ENCODE assay signal across 7 mouse cellular contexts in genomic region chr19:7069781-7070763, GRCm38 (mm10). TPM values are rescaled to one million over a fixed set of nuclear protein-coding genes. Genes with fewer than 3 reads are reported as not detected.
A peak's percentile ranks its signal among the peaks of the same experiment; 100 is the strongest.
DNase-seq lines count a peak whose midpoint lies in the region; ATAC-seq lines count a peak whose summit lies in the region.

No protein-coding gene starts in this region.

- DNase-seq in NIH3T3 (ENCODE audit: low read depth) = peak; percentile 34
- DNase-seq in mesoderm, embryonic 11.5 days (ENCODE audit: low read depth, low spot score) = peak; percentile 84
- DNase-seq in thymus, adult 18-20 months = no peak
- DNase-seq in ovary, postnatal 14 days (ENCODE audit: low spot score) = no peak
- DNase-seq in thymus, postnatal 25 days = no peak

- peak overlapping the region; percentile 47 for H3K27ac ChIP-seq in embryonic facial prominence, embryonic 12.5 days
- peak overlapping the region; percentile 64 for H3K27ac ChIP-seq in hindbrain, embryonic 12.5 days

- ATAC-seq in embryonic facial prominence, embryonic 12.5 days (ENCODE audit: insufficient number of reproducible peaks, insufficient read depth, low FRiP score, low TSS enrichment) = 0 out of 2 replicates have a peak, but pooled peaks have one; percentile 37
- 0 out of 2 replicates have a peak, but pooled peaks have one; percentile 16 for ATAC-seq in hindbrain, embryonic 12.5 days (ENCODE audit: low FRiP score)

- H3K4me1 ChIP-seq in embryonic facial prominence, embryonic 12.5 days = peaks cover 45% of the 10 kb centered on the region
- peaks cover 80% of the 10 kb centered on the region for H3K4me1 ChIP-seq in hindbrain, embryonic 12.5 days

- 4% methylated on average over 35 of the region's 35 CpGs for WGBS in embryonic facial prominence, embryonic 12.5 days
- 5% methylated on average over 29 of the region's 35 CpGs for WGBS in hindbrain, embryonic 12.5 days

- no peaks in the 10 kb centered on the region for H3K9me3 ChIP-seq in embryonic facial prominence, embryonic 12.5 days
- H3K9me3 ChIP-seq in hindbrain, embryonic 12.5 days (replicated peaks) = no peaks in the 10 kb centered on the region

- H3K4me3 ChIP-seq in embryonic facial prominence, embryonic 12.5 days = 0 out of 2 replicates have a peak overlapping the region, but pooled peaks have one; percentile 9
- H3K4me3 ChIP-seq in hindbrain, embryonic 12.5 days = no peak overlapping the region

- 0 out of 2 replicates have a peak, but pooled peaks cover 13% of the 10 kb centered on the region for H3K27me3 ChIP-seq in embryonic facial prominence, embryonic 12.5 days
- peaks cover 45% of the 10 kb centered on the region for H3K27me3 ChIP-seq in hindbrain, embryonic 12.5 days

- 0 out of 2 replicates have a peak overlapping the region, but pooled peaks have one; percentile 10 for H3K9ac ChIP-seq in embryonic facial prominence, embryonic 12.5 days
- H3K9ac ChIP-seq in hindbrain, embryonic 12.5 days = peak overlapping the region; percentile 45; the same call in 1 of the 2 replicates

- H3K4me2 ChIP-seq in embryonic facial prominence, embryonic 12.5 days (replicated peaks) = peak overlapping the region; percentile 38
- peak overlapping the region; percentile 31 for H3K4me2 ChIP-seq in hindbrain, embryonic 12.5 days (replicated peaks)

- no peaks in the 10 kb centered on the region for H3K36me3 ChIP-seq in embryonic facial prominence, embryonic 12.5 days
- no peaks in the 10 kb centered on the region for H3K36me3 ChIP-seq in hindbrain, embryonic 12.5 days

RNA-seq across cellular contexts. Expression of gene Macrod1, which starts 13.5 kb away (rescaled TPM):
- polyA plus RNA-seq in embryonic facial prominence, embryonic 12.5 days (2016; fragmentation: Nextera tagmentation; extraction: Ambion mirVana) = 11.3 and 12.2 TPM in 2 replicates
- polyA plus RNA-seq in hindbrain, embryonic 12.5 days (2016; fragmentation: Nextera tagmentation; extraction: Ambion mirVana) = 5.6 TPM in 2 replicates

RNA-seq across cellular contexts. Expression of gene Stip1, which starts 30.3 kb away (rescaled TPM):
- polyA plus RNA-seq in embryonic facial prominence, embryonic 12.5 days (2016; fragmentation: Nextera tagmentation; extraction: Ambion mirVana) = 273 and 275 TPM in 2 replicates
- 267 and 269 TPM in 2 replicates for polyA plus RNA-seq in hindbrain, embryonic 12.5 days (2016; fragmentation: Nextera tagmentation; extraction: Ambion mirVana)

RNA-seq across cellular contexts. Expression of gene Flrt1, which starts 35.5 kb away (rescaled TPM):
- polyA plus RNA-seq in embryonic facial prominence, embryonic 12.5 days (2016; fragmentation: Nextera tagmentation; extraction: Ambion mirVana) = 6.6 and 6.8 TPM in 2 replicates
- 5.5 and 6.6 TPM in 2 replicates for polyA plus RNA-seq in hindbrain, embryonic 12.5 days (2016; fragmentation: Nextera tagmentation; extraction: Ambion mirVana)

RNA-seq across cellular contexts. Expression of gene Fermt3, which starts 50.8 kb away (rescaled TPM):
- 6.5 and 7.2 TPM in 2 replicates for polyA plus RNA-seq in embryonic facial prominence, embryonic 12.5 days (2016; fragmentation: Nextera tagmentation; extraction: Ambion mirVana)
- polyA plus RNA-seq in hindbrain, embryonic 12.5 days (2016; fragmentation: Nextera tagmentation; extraction: Ambion mirVana) = 6.3 and 6.5 TPM in 2 replicates

Comparison
In these comparisons a context has a peak if more than half of its experiments do, and no peak if none do; other contexts are left out.
1. DNase-seq: peak in NIH3T3 (single experiment) and mesoderm, embryonic 11.5 days (single experiment); none in thymus, adult 18-20 months (0 of 2), ovary, postnatal 14 days (single experiment) and thymus, postnatal 25 days (single experiment).